Mouse (Mus musculus) embryonic facial prominence, embryonic 11.5 days (tissue): ENCODE measurements at regions not wholly inside any gene's neighbourhood (a gene's known extent, or its start where the extent isn't known, plus 50 kb on each side); places are given as distances from the start of the nearest gene placed in this dataset.

Source experiments
- ATAC-seq: fragments of 200-750 bp; cut with Nextera tagmentation; replicated peaks from 2 replicates; pipeline ENCODE4 v1.8.0; 2017; ENCODE audit warnings: low read depth; ENCODE audit not compliant: insufficient number of reproducible peaks, low FRiP score, low TSS enrichment
- DNase-seq: peaks from one replicate; pipeline ENCODE4 v3.0.0-alpha.2; 2015; ENCODE audit warnings: low spot score
- H3K27ac ChIP-seq: fragments of 300-500 bp; sonication (generic); replicated peaks from 2 replicates; pipeline ENCODE4 v1.5.1; 2014; ENCODE audit warnings: mild to moderate bottlenecking, low read depth, low read length, control low read depth
- H3K27me3 ChIP-seq: fragments of 300-500 bp; sonication (generic); 2 replicates; pipeline ENCODE4 v1.6.1; 2014; ENCODE audit warnings: mild to moderate bottlenecking, low read length, moderate library complexity, mixed read lengths; ENCODE audit not compliant: control insufficient read depth, insufficient read depth
- H3K36me3 ChIP-seq: fragments of 300-500 bp; sonication (generic); replicated peaks from 2 replicates; pipeline ENCODE4 v1.6.1; 2014; ENCODE audit warnings: low read depth, mild to moderate bottlenecking, low read length, moderate library complexity, mixed read lengths; ENCODE audit not compliant: control insufficient read depth, insufficient read depth
- H3K4me1 ChIP-seq: fragments of 300-500 bp; sonication (generic); 2 replicates; pipeline ENCODE4 v1.6.1; 2014; ENCODE audit warnings: low read length, mixed read lengths; ENCODE audit not compliant: control insufficient read depth, insufficient read depth
- H3K4me2 ChIP-seq: fragments of 300-500 bp; sonication (generic); 2 replicates; pipeline ENCODE4 v1.6.1; 2014; ENCODE audit warnings: low read depth, mild to moderate bottlenecking, control low read depth, low read length, moderate library complexity
- H3K4me3 ChIP-seq: fragments of 300-500 bp; sonication (generic); 2 replicates; pipeline ENCODE4 v1.5.1; 2014; ENCODE audit warnings: low read depth, low read length, control low read depth
- H3K9ac ChIP-seq: fragments of 300-500 bp; sonication (generic); replicated peaks from 2 replicates; pipeline ENCODE4 v1.6.1; 2014; ENCODE audit warnings: mild to moderate bottlenecking, control low read depth, low read length
- H3K9me3 ChIP-seq: fragments of 300-500 bp; sonication (generic); replicated peaks from 2 replicates; pipeline ENCODE4 v1.6.1; 2016; ENCODE audit warnings: mild to moderate bottlenecking, low read length, inconsistent platforms, mixed read lengths; ENCODE audit not compliant: control insufficient read depth
- WGBS: fragments of 180-500 bp; shearing (Covaris S2); extraction: QIAGEN DNeasy Blood & Tissue Kit; methylation state at CpG from one replicate; pipeline ENCODE4 v1.1.7; 2014; 5-methylcytosine and 5-hydroxymethylcytosine counted together

GRCm38 (mm10) chr9:34029503-34030169, 456.1 kb upstream of the Kirrel3 start:
- H3K9ac ChIP-seq, result no peak overlapping the region
- no peaks in the 10 kb centered on the region for H3K27me3 ChIP-seq
- no peaks in the 10 kb centered on the region for H3K36me3 ChIP-seq
- H3K27ac ChIP-seq, result no peak overlapping the region
- DNase-seq (peak; percentile 71), ATAC-seq (peak; percentile 88)
- 31% methylated on average over 10 of the region's 10 CpGs for WGBS
- no peak overlapping the region for H3K4me2 ChIP-seq
- no peaks in the 10 kb centered on the region for H3K9me3 ChIP-seq
- H3K4me3 ChIP-seq, result no peak overlapping the region
- H3K4me1 ChIP-seq, result no peaks in the 10 kb centered on the region

GRCm38 (mm10) chr9:34054435-34054834, 431.3 kb upstream of the Kirrel3 start:
- no peak overlapping the region for H3K9ac ChIP-seq
- H3K4me1 ChIP-seq, result no peaks in the 10 kb centered on the region
- 67% methylated on average over 2 of the region's 2 CpGs for WGBS
- ATAC-seq, result no peak
- H3K9me3 ChIP-seq, result no peaks in the 10 kb centered on the region
- no peak overlapping the region for H3K4me3 ChIP-seq
- no peak overlapping the region for H3K4me2 ChIP-seq
- no peaks in the 10 kb centered on the region for H3K36me3 ChIP-seq
- peak; percentile 33 for DNase-seq
- H3K27me3 ChIP-seq, result no peaks in the 10 kb centered on the region
- no peak overlapping the region for H3K27ac ChIP-seq
